Mouse (Mus musculus) activated CD4-positive, CD25-positive, alpha-beta regulatory T cell, adult 4 months (primary cell): ENCODE measurements around the gene Tor4a. TPM values are rescaled to one million over a fixed set of nuclear protein-coding genes. Genes with fewer than 3 reads are reported as not detected.

ENCODE experiments used
- ATAC-seq: one replicate; pipeline ENCODE4 v1.8.0; 2017
- polyA plus RNA-seq, 2 experiments: library from polyadenylated mRNA; unstranded; fragments of 100-300 nt; shearing (Covaris generic); gene quantifications; one replicate each; pipeline ENCODE4 v1.2.1; 2017

Tor4a gene
- polyA plus RNA-seq, 2 experiments from 2014 or later, result 51.4 to 89.5 TPM

- ATAC-seq, result no peak
Measured at GRCm38 (mm10) chr2:25169778-25170177, 26.9 kb downstream of the Tor4a start.

GRCm38 (mm10) chr2:25168665-25168978 lies 28.1 kb downstream of the Tor4a start:
- ATAC-seq, result no peak

GRCm38 (mm10) chr2:25167919-25168664 lies 28.6 kb downstream of the Tor4a start:
- no peak for ATAC-seq

GRCm38 (mm10) chr2:25167481-25167880 lies 29.2 kb downstream of the Tor4a start:
- no peak for ATAC-seq

GRCm38 (mm10) chr2:25157655-25158054 lies 39.0 kb downstream of the Tor4a start:
- peak; percentile 60 for ATAC-seq

- ATAC-seq, result no peak
Measured at GRCm38 (mm10) chr2:25156990-25157389, 39.7 kb downstream of the Tor4a start.

- ATAC-seq, result no peak
Measured at GRCm38 (mm10) chr2:25156177-25156576, 40.5 kb downstream of the Tor4a start.

GRCm38 (mm10) chr2:25151280-25151956 lies 45.3 kb downstream of the Tor4a start:
- ATAC-seq, result no peak

GRCm38 (mm10) chr2:25149643-25150042 lies 47.0 kb downstream of the Tor4a start:
- no peak for ATAC-seq

GRCm38 (mm10) chr2:25147892-25148291 lies 48.8 kb downstream of the Tor4a start:
- no peak for ATAC-seq

- ATAC-seq, result no peak
Measured at GRCm38 (mm10) chr2:25147398-25147797, 49.3 kb downstream of the Tor4a start.

- ATAC-seq, result no peak
Measured at GRCm38 (mm10) chr2:25145346-25145745, 51.3 kb downstream of the Tor4a start.

Other genes with a start within 250 kb of the Tor4a start
- 1 to 10 TPM; 1.3 to 1.8 TPM for gene Zmynd19, start 247.1 kb downstream of the Tor4a start, polyA plus RNA-seq
- gene Dph7, start 234.5 kb downstream of the Tor4a start, polyA plus RNA-seq, result 10 to 100 TPM; 30.0 to 32.2 TPM
- 100 to 1,000 TPM; 102 to 124 TPM for gene Mrpl41, start 221.8 kb downstream of the Tor4a start, polyA plus RNA-seq
- gene Pnpla7, start 220.9 kb downstream of the Tor4a start, polyA plus RNA-seq, result 10 to 100 TPM; 49.3 to 51.3 TPM
- 10 to 100 TPM; 11.1 to 11.2 TPM for gene Nsmf, start 142.5 kb downstream of the Tor4a start, polyA plus RNA-seq
- gene Entpd8, start 116.6 kb downstream of the Tor4a start, polyA plus RNA-seq, result not detected
- gene Noxa1, start 101.7 kb downstream of the Tor4a start, polyA plus RNA-seq, result 1 to 10 TPM; 1.6 to 1.9 TPM
- gene Nrarp, start 16.1 kb downstream of the Tor4a start, polyA plus RNA-seq, result 1 to 10 TPM in 1 of 2 experiments, under 1 TPM in 1; 0.61 to 1.2 TPM
- 10 to 100 TPM; 41.1 to 49.1 TPM for gene Nelfb, start 14.6 kb upstream of the Tor4a start, polyA plus RNA-seq
- gene Stpg3, start 17.8 kb upstream of the Tor4a start, polyA plus RNA-seq, result not detected
- gene Fam166a, start 21.9 kb upstream of the Tor4a start, polyA plus RNA-seq, result not detected
- gene Tubb4b, start 27.8 kb upstream of the Tor4a start, polyA plus RNA-seq, result 100 to 1,000 TPM; 110 to 150 TPM
- not detected for gene Slc34a3, start 37.5 kb upstream of the Tor4a start, polyA plus RNA-seq
- gene Rnf224, start 39.9 kb upstream of the Tor4a start, polyA plus RNA-seq, result not detected
- under 1 TPM in 1 of 2 experiments, not detected in 1; 0.58 TPM for gene Rnf208, start 45.4 kb upstream of the Tor4a start, polyA plus RNA-seq
- gene Cysrt1, start 45.6 kb upstream of the Tor4a start, polyA plus RNA-seq, result not detected
- gene AL732309.1, start 50.0 kb upstream of the Tor4a start, polyA plus RNA-seq, result 1 to 10 TPM; 3.6 to 4.2 TPM
- gene Tmem203, start 58.6 kb upstream of the Tor4a start, polyA plus RNA-seq, result 10 to 100 TPM; 10.8 to 13.0 TPM
- 10 to 100 TPM in 1 of 2 experiments, 1 to 10 TPM in 1; 5.5 to 12.4 TPM for gene Tprn, start 65.7 kb upstream of the Tor4a start, polyA plus RNA-seq
- gene Ssna1, start 75.6 kb upstream of the Tor4a start, polyA plus RNA-seq, result 100 to 1,000 TPM; 127 to 134 TPM
- 10 to 100 TPM; 24.8 to 39.3 TPM for gene Anapc2, start 75.6 kb upstream of the Tor4a start, polyA plus RNA-seq
- gene Tmem210, start 91.3 kb upstream of the Tor4a start, polyA plus RNA-seq, result not detected
- gene Lrrc26, start 93.0 kb upstream of the Tor4a start, polyA plus RNA-seq, result not detected
- gene Grin1, start 122.3 kb upstream of the Tor4a start, polyA plus RNA-seq, result not detected
- gene Man1b1, start 135.5 kb upstream of the Tor4a start, polyA plus RNA-seq, result 10 to 100 TPM; 19.7 to 23.2 TPM
- gene Dpp7, start 159.5 kb upstream of the Tor4a start, polyA plus RNA-seq, result 10 to 100 TPM; 10.3 to 13.9 TPM
- 10 to 100 TPM; 13.3 to 15.0 TPM for gene Uap1l1, start 168.8 kb upstream of the Tor4a start, polyA plus RNA-seq
- gene Sapcd2, start 175.4 kb upstream of the Tor4a start, polyA plus RNA-seq, result 1 to 10 TPM; 1.8 to 2.6 TPM
- under 1 TPM in 1 of 2 experiments, not detected in 1; 0.17 TPM for gene Entpd2, start 199.0 kb upstream of the Tor4a start, polyA plus RNA-seq
- gene Npdc1, start 202.5 kb upstream of the Tor4a start, polyA plus RNA-seq, result 1 to 10 TPM; 1.2 to 1.7 TPM
- 10 to 100 TPM; 13.6 to 13.8 TPM for gene Fut7, start 226.4 kb upstream of the Tor4a start, polyA plus RNA-seq
- gene Abca2, start 231.8 kb upstream of the Tor4a start, polyA plus RNA-seq, result 10 to 100 TPM; 32.8 to 41.4 TPM